Mouse (Mus musculus) spleen, adult 2 months (tissue): ENCODE measurements at regions not wholly inside any gene's neighbourhood (a gene's known extent, or its start where the extent isn't known, plus 50 kb on each side); places are given as distances from the start of the nearest gene placed in this dataset.
A peak's percentile ranks its signal among the peaks of the same experiment; 100 is the strongest.

ENCODE experiments used
- DNase-seq, 2 experiments: peaks; one replicate each; pipeline versions ENCODE4 v3.0.0 to v3.0.0-alpha.2; 2012 to 2021; ENCODE audit warnings: low spot score in 2 of 2, low read depth in 1 of 2
- H3K27ac ChIP-seq: fragments of 200-500 bp; 2 replicates; pipeline ENCODE4 v1.5.1; 2012; ENCODE audit warnings: low read length, inconsistent platforms; ENCODE audit not compliant: insufficient read depth
- H3K27me3 ChIP-seq: fragments of 200-500 bp; 2 replicates; pipeline ENCODE4 v1.6.1; 2012; ENCODE audit warnings: mild to moderate bottlenecking, moderate library complexity, low read length, inconsistent platforms; ENCODE audit not compliant: control insufficient read depth, insufficient read depth
- H3K36me3 ChIP-seq: fragments of 200-500 bp; 2 replicates; pipeline ENCODE4 v1.6.1; 2012; ENCODE audit warnings: mild to moderate bottlenecking, low read length, inconsistent platforms; ENCODE audit not compliant: control insufficient read depth, insufficient read depth
- H3K4me1 ChIP-seq: fragments of 200-500 bp; 2 replicates; pipeline ENCODE4 v1.6.1; 2011; ENCODE audit warnings: inconsistent platforms; ENCODE audit not compliant: control insufficient read depth, insufficient read depth, insufficient read length
- H3K4me3 ChIP-seq: fragments of 200-500 bp; 2 replicates; pipeline ENCODE4 v1.5.1; 2011; ENCODE audit warnings: mild to moderate bottlenecking, inconsistent platforms; ENCODE audit not compliant: insufficient read depth, insufficient read length; ENCODE audit errors: extremely low read depth
- CTCF ChIP-seq: fragments of 200-500 bp; IDR thresholded peaks from 2 replicates; pipeline ENCODE4 v1.5.1; 2011; ENCODE audit warnings: mild to moderate bottlenecking, inconsistent platforms; ENCODE audit not compliant: insufficient read depth, insufficient read length, insufficient replicate concordance; ENCODE audit errors: extremely low read depth
- POLR2A ChIP-seq: fragments of 200-500 bp; IDR thresholded peaks from 2 replicates; pipeline ENCODE4 v1.6.1; 2011; ENCODE audit warnings: low read depth, low read length, inconsistent platforms
- WGBS: fragments of 180-500 bp; shearing (Covaris S2); methylation state at CpG from one replicate; pipeline ENCODE4 v1.1.7; 2018; 5-methylcytosine and 5-hydroxymethylcytosine counted together

DNA sequence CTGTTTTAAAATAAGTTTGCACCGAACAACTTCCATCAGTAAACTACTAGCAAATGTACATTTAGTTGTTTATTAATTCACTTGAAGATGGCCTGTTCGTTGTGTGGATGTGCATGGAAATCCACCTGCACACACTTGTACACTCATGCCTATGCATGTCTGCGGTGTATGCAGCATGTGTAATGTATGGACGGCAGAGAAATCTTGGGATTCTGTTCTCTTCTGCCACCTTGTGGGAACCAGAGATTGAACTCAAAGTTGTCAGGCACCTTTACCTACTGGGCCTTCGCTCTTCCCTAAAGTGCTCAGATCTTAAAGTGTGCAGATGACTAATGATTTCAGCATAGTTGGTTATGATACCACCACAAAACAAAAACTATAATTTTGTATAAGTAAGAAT is 137.4 kb downstream of the Kitl start:
- Histone ChIP-seq H3K4me3 (no peak overlapping the region), H3K36me3 (no peaks in the 10 kb centered on the region), H3K4me1 (no peaks in the 10 kb centered on the region), H3K27ac (no peak overlapping the region), H3K27me3 (no peaks in the 10 kb centered on the region)
- TF ChIP-seq POLR2A (no peak), CTCF (no peak)
- no peak for DNase-seq
- WGBS = 62% methylated on average over 5 of the region's 5 CpGs

DNA sequence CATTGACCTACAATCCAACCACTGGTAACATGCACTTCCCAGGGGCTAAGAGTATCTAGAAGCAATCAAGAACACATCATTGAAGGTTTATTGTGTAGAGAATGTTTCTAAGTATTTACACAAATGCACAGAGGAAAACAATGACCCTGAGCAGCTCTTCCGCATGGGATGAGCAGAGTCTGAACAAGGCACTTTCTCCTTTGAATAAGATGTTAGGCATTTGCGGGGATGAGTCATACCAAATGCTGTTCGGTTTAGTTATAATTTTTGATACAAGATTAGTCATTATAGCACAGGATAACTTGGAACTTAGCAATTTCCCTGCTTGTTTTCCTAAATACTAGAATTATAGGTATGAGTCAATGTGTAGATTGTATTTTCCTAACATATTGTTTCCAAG is 137.9 kb downstream of the Kitl start:
- 90% methylated on average over 3 of the region's 3 CpGs for WGBS
- Histone ChIP-seq H3K27ac (no peak overlapping the region), H3K27me3 (no peaks in the 10 kb centered on the region), H3K36me3 (no peaks in the 10 kb centered on the region), H3K4me1 (no peaks in the 10 kb centered on the region), H3K4me3 (no peak overlapping the region)
- TF ChIP-seq POLR2A (no peak), CTCF (no peak)
- DNase-seq = no peak

DNA sequence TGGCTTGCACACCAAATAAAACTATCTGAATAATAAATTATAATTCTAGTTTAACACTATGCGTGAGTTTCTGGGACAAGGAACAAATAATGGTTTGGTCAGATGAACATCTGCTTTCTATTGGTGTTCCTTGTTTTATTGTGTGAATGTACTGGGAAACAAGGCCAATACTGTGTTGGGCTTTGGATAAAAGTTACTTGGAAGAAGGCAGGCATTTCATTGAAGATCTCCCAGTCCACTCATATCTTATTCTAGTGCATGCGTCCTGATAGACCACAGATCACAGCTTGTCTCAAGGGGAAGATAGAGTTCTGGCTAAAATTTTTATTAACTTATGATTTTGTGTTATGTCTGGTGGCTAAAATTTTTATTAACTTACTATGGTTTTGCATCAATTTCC is 140.1 kb downstream of the Kitl start:
- TF ChIP-seq POLR2A (no peak), CTCF (no peak)
- no peak overlapping the region for H3K4me3 ChIP-seq
- peaks cover 5% of the 10 kb centered on the region; the same call in 1 of the 2 replicates for H3K4me1 ChIP-seq
- no peaks in the 10 kb centered on the region for H3K36me3 ChIP-seq
- 77% methylated on average over 2 of the region's 2 CpGs for WGBS
- DNase-seq = no peak
- no peak overlapping the region for H3K27ac ChIP-seq
- H3K27me3 ChIP-seq = no peaks in the 10 kb centered on the region

DNA sequence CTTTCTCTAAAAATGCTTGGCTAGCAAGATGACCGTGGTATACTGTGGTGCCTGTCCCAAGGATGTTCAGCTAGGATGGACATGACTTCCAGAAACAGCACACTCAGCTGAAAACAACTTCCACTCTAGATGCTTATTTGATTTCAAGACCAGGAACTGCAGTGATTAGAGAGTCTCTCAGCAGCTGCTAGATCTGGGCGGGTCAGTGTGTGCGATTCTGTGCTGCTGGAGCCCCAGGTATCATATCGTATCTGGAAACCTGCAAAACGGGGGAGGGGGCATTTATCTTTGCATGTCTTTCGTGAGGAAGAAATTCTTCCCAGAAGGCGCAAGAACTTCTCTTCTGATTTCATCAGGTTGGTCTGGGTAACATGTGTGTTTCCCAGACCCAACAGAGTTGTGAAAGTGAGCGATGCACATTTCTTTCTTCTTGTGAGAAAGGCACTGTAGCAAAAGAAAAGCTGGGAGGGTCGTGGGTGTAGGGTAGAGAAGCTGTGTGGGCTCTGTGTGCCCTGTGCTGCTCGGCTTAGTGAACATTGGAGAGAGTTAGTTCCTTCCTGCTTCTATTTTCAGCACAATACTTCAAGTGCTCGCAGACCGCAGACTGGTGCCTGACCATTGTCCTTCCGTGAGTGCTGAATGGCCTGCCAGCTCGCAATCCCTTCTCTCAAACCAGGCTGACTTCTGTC is 144.6 kb downstream of the Kitl start:
- Histone ChIP-seq H3K36me3 (no peaks in the 10 kb centered on the region), H3K27ac (peak overlapping the region; percentile 24; the same call in 1 of the 2 replicates), H3K4me3 (peak overlapping the region; percentile 28; the same call in 1 of the 2 replicates), H3K27me3 (no peaks in the 10 kb centered on the region), H3K4me1 (peaks cover 5% of the 10 kb centered on the region; the same call in 1 of the 2 replicates)
- DNase-seq = no peak
- no peak for TF ChIP-seq CTCF
- no peak for TF ChIP-seq POLR2A
- 10% methylated on average over 14 of the region's 14 CpGs for WGBS

DNA sequence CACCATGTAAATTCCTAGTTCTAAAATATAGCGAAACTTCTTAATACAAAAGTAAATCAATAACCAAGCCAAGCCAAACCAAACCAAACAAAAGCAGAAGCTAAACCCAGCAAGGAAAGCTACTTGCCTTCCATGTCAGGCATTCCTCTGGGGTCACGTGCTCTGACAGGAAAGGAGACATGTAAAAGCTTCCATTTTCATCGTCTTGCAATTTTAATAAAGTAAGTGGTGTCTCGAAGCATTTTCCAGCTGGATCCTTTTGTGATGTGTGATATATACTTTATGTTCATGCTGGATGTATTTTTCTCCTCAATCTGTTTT is 145.1 kb downstream of the Kitl start:
- H3K4me1 ChIP-seq = peaks cover 5% of the 10 kb centered on the region; the same call in 1 of the 2 replicates
- 10% methylated on average over 4 of the region's 4 CpGs for WGBS
- peak overlapping the region; percentile 28; the same call in 1 of the 2 replicates for H3K4me3 ChIP-seq
- H3K36me3 ChIP-seq = no peaks in the 10 kb centered on the region
- DNase-seq = no peak
- no peak for TF ChIP-seq POLR2A
- no peak for TF ChIP-seq CTCF
- H3K27ac ChIP-seq = no peak overlapping the region
- H3K27me3 ChIP-seq = no peaks in the 10 kb centered on the region

DNA sequence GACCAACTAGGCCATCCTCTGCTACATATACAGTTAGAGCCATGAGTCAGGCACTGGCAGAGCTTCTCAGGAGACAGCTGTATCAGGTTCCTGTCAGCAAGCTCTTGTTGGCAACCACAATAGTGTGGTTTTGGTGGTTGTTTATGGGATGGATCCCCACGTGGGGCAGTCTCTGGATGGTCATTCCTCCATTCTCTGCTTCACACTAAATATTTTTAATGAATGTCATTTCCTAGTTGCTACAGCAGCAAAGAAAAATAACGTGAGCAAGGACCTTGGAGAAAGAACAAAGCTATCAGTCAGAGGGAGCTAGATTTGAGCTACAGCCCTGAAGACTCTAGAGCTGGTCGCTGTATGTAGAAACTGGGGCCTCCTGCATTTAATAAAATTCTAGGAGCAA is 145.7 kb downstream of the Kitl start:
- Histone ChIP-seq H3K27me3 (no peaks in the 10 kb centered on the region), H3K36me3 (no peaks in the 10 kb centered on the region), H3K27ac (no peak overlapping the region), H3K4me3 (no peak overlapping the region), H3K4me1 (peaks cover 5% of the 10 kb centered on the region; the same call in 1 of the 2 replicates)
- WGBS = 48% methylated on average over 3 of the region's 3 CpGs
- TF ChIP-seq POLR2A (no peak), CTCF (no peak)
- no peak for DNase-seq

DNA sequence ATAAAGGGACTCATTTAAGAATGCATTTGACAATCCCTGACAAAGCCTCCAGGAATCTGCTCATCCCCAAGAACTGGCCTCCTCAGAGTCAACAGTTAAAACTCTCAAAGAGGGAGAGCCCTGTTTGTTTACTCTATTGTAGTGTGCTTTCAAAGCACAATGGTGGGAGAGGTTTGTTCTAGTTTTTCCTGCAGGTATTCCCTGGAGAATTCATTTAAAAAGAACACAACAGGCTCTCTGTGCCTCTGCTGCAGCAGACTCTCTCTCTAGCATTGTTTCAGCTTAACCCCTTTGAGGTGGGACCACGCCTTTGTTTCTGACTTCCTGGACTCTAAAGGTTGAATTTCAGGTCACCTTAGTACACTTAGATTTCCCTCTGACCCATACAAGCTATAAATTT is 149.1 kb downstream of the Kitl start:
- TF ChIP-seq POLR2A (no peak), CTCF (no peak)
- Histone ChIP-seq H3K27ac (no peak overlapping the region), H3K4me3 (no peak overlapping the region), H3K4me1 (peaks cover 5% of the 10 kb centered on the region; the same call in 1 of the 2 replicates), H3K27me3 (no peaks in the 10 kb centered on the region), H3K36me3 (no peaks in the 10 kb centered on the region)
- no peak for DNase-seq
- whole genome bisulfite sequencing = 63% methylated on average over 1 of the region's 1 CpGs
